Mouse (Mus musculus) brain, embryonic 14.5 days (tissue): ENCODE results near the gene Pcdh15.

Experiments
- CTCF ChIP-seq: fragments of 200-500 bp; IDR thresholded peaks from 2 replicates; pipeline ENCODE4 v1.5.1; 2012; ENCODE audit warnings: inconsistent platforms, mild to moderate bottlenecking, moderate library complexity, borderline replicate concordance; ENCODE audit not compliant: insufficient read depth, insufficient read length; ENCODE audit errors: extremely low read depth
- POLR2A ChIP-seq: fragments of 200-500 bp; IDR thresholded peaks from 2 replicates; pipeline ENCODE4 v1.6.1; 2012; ENCODE audit warnings: mild to moderate bottlenecking, inconsistent platforms, borderline replicate concordance; ENCODE audit not compliant: poor library complexity, insufficient read depth, insufficient read length, severe bottlenecking; ENCODE audit errors: extremely low read depth

GRCm38 (mm10) chr10:74607683-74608082, 1508.5 kb downstream of the Pcdh15 start:
- TF ChIP-seq CTCF, result no peak
- no peak for TF ChIP-seq POLR2A
